In the genomic region with DNA sequence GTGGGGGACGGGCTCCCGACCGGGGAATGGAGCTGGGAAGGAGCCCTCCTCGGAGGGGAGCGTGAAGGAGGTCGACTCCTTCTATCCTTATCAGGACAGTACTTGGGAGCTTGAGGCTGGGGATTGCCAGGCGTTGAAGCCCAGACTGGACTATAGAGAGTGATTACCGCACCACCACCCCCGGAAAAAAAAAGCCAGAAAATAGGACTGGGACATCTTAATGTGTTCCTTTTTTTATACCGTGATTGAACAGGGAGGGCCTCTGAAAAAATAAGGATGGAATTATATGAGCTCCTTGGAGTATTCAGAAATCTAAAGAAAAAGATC, we compare ENCODE assay signal across 7 mouse cellular contexts. TPM values are rescaled to one million over a fixed set of nuclear protein-coding genes. Genes with fewer than 3 reads are reported as not detected.
A peak's percentile ranks its signal among the peaks of the same experiment; 100 is the strongest.
DNase-seq lines count a peak whose midpoint lies in the region; ATAC-seq and TF ChIP-seq lines count a peak whose summit lies in the region.

No protein-coding gene starts in this region.

- TF ChIP-seq POLR2A in embryonic fibroblast, embryonic 13.5 days (IDR thresholded peaks at IDR 0.05; ENCODE audit: low read depth, low read length): 0 out of 2 replicates have a peak, but pooled peaks have one; percentile 19

- no peak for DNase-seq in lung, postnatal 25 days (ENCODE audit: low spot score)
- no peak for DNase-seq in urinary bladder, adult 2 months (ENCODE audit: low spot score)
- no peak for DNase-seq in thymus, postnatal 14 days

- peak overlapping the region; percentile 99 for H3K9ac ChIP-seq in lung, embryonic 16.5 days (ENCODE audit: low read length)
- peak overlapping the region; percentile 99 for H3K9ac ChIP-seq in limb, embryonic 13.5 days
- peak overlapping the region; percentile 99 for H3K9ac ChIP-seq in stomach, embryonic 14.5 days (replicated peaks; ENCODE audit: low read depth, low read length)

- peak overlapping the region; percentile 98 for H3K27ac ChIP-seq in lung, embryonic 16.5 days (ENCODE audit: low read length)
- peak overlapping the region; percentile 99 for H3K27ac ChIP-seq in embryonic fibroblast, embryonic 13.5 days (ENCODE audit: insufficient read depth, low read length)
- peak overlapping the region; percentile 100 for H3K27ac ChIP-seq in limb, embryonic 13.5 days
- peak overlapping the region; percentile 100 for H3K27ac ChIP-seq in stomach, embryonic 14.5 days (ENCODE audit: low read length)

- peaks cover 25% of the 10 kb centered on the region for H3K36me3 ChIP-seq in lung, embryonic 16.5 days (ENCODE audit: control insufficient read depth, insufficient read depth, low read length)
- peaks cover 51% of the 10 kb centered on the region for H3K36me3 ChIP-seq in limb, embryonic 13.5 days
- H3K36me3 ChIP-seq in stomach, embryonic 14.5 days (ENCODE audit: control insufficient read depth, insufficient read depth, low read length): peaks cover 46% of the 10 kb centered on the region

- peak overlapping the region; percentile 98 for H3K4me3 ChIP-seq in lung, embryonic 16.5 days (ENCODE audit: low read length)
- H3K4me3 ChIP-seq in embryonic fibroblast, embryonic 13.5 days (ENCODE audit: insufficient read depth, low read length): peak overlapping the region; percentile 97
- peak overlapping the region; percentile 92 for H3K4me3 ChIP-seq in limb, embryonic 13.5 days
- peak overlapping the region; percentile 98 for H3K4me3 ChIP-seq in stomach, embryonic 14.5 days (ENCODE audit: low read depth, low read length)

- peak overlapping the region; percentile 39; the same call in 1 of the 2 replicates for H3K4me2 ChIP-seq in lung, embryonic 16.5 days (ENCODE audit: low read depth, low read length)
- peak overlapping the region; percentile 73 for H3K4me2 ChIP-seq in limb, embryonic 13.5 days (replicated peaks)
- peak overlapping the region; percentile 56 for H3K4me2 ChIP-seq in stomach, embryonic 14.5 days (replicated peaks; ENCODE audit: low read depth, low read length)

- under 1% methylated on average over 10 of the region's 10 CpGs for WGBS in lung, embryonic 16.5 days
- under 1% methylated on average over 10 of the region's 10 CpGs for WGBS in limb, embryonic 13.5 days
- WGBS in stomach, embryonic 14.5 days: under 1% methylated on average over 10 of the region's 10 CpGs

- no peaks in the 10 kb centered on the region for H3K27me3 ChIP-seq in lung, embryonic 16.5 days (ENCODE audit: control insufficient read depth, insufficient read depth, low read depth, low read length)
- no peaks in the 10 kb centered on the region for H3K27me3 ChIP-seq in limb, embryonic 13.5 days
- no peaks in the 10 kb centered on the region for H3K27me3 ChIP-seq in stomach, embryonic 14.5 days (ENCODE audit: control insufficient read depth, insufficient read depth, low read length)

- no peak for TF ChIP-seq CTCF in embryonic fibroblast, embryonic 13.5 days (IDR thresholded peaks at IDR 0.05; ENCODE audit: borderline replicate concordance, insufficient read depth, low read length)

- ATAC-seq in lung, embryonic 16.5 days (ENCODE audit: low read depth): no peak
- no peak for ATAC-seq in limb, embryonic 13.5 days (ENCODE audit: low FRiP score, low read depth)
- ATAC-seq in stomach, embryonic 14.5 days (ENCODE audit: insufficient number of reproducible peaks, insufficient read depth, low FRiP score, low read depth): no peak

- peaks cover 17% of the 10 kb centered on the region for H3K4me1 ChIP-seq in lung, embryonic 16.5 days (replicated peaks; ENCODE audit: control insufficient read depth, insufficient read depth, low read length)
- H3K4me1 ChIP-seq in embryonic fibroblast, embryonic 13.5 days (ENCODE audit: control insufficient read depth, insufficient read depth, low read length): peaks cover 3% of the 10 kb centered on the region; the same call in 1 of the 2 replicates
- H3K4me1 ChIP-seq in limb, embryonic 13.5 days: peaks cover 30% of the 10 kb centered on the region
- peaks cover 24% of the 10 kb centered on the region for H3K4me1 ChIP-seq in stomach, embryonic 14.5 days (ENCODE audit: control insufficient read depth, insufficient read depth, low read length)

- H3K9me3 ChIP-seq in lung, embryonic 16.5 days (ENCODE audit: control insufficient read depth, low read length): no peaks in the 10 kb centered on the region
- no peaks in the 10 kb centered on the region for H3K9me3 ChIP-seq in limb, embryonic 13.5 days
- H3K9me3 ChIP-seq in stomach, embryonic 14.5 days (ENCODE audit: control insufficient read depth, low read depth, low read length): no peaks in the 10 kb centered on the region

RNA-seq across cellular contexts. Expression of gene Cbx3, which starts 1.0 kb away (rescaled TPM):
- 443 and 509 TPM in 2 replicates for polyA plus RNA-seq in lung, embryonic 16.5 days (2015; fragmentation: Nextera tagmentation; extraction: Ambion mirVana)
- 162 and 261 TPM in 2 replicates for polyA plus RNA-seq in embryonic fibroblast, embryonic 13.5 days (2011; ENCODE audit: insufficient read length, low read depth, missing spikeins)
- 532 and 550 TPM in 2 replicates for polyA plus RNA-seq in limb, embryonic 13.5 days (2015; fragmentation: Nextera tagmentation; extraction: Ambion mirVana)
- 500 and 504 TPM in 2 replicates for polyA plus RNA-seq in stomach, embryonic 14.5 days (2014; fragmentation: Nextera tagmentation; extraction: Ambion mirVana)
- 67.3 and 76.3 TPM in 2 replicates for polyA plus RNA-seq in urinary bladder, adult 2 months (2012; rRNA removed)

RNA-seq across cellular contexts. Expression of gene Hnrnpa2b1, which starts 1.4 kb away (rescaled TPM):
- 1,726 and 1,925 TPM in 2 replicates for polyA plus RNA-seq in lung, embryonic 16.5 days (2015; fragmentation: Nextera tagmentation; extraction: Ambion mirVana)
- 838 and 1,144 TPM in 2 replicates for polyA plus RNA-seq in embryonic fibroblast, embryonic 13.5 days (2011; ENCODE audit: insufficient read length, low read depth, missing spikeins)
- polyA plus RNA-seq in limb, embryonic 13.5 days (2015; fragmentation: Nextera tagmentation; extraction: Ambion mirVana): 2,108 and 2,149 TPM in 2 replicates
- 1,176 and 1,224 TPM in 2 replicates for polyA plus RNA-seq in stomach, embryonic 14.5 days (2014; fragmentation: Nextera tagmentation; extraction: Ambion mirVana)
- 639 and 754 TPM in 2 replicates for polyA plus RNA-seq in urinary bladder, adult 2 months (2012; rRNA removed)

RNA-seq across cellular contexts. Expression of gene Nfe2l3, which starts 38.7 kb away (rescaled TPM):
- 1.7 TPM in 2 replicates for polyA plus RNA-seq in lung, embryonic 16.5 days (2015; fragmentation: Nextera tagmentation; extraction: Ambion mirVana)
- polyA plus RNA-seq in embryonic fibroblast, embryonic 13.5 days (2011; ENCODE audit: insufficient read length, low read depth, missing spikeins): 0.19 and 0.45 TPM in 2 replicates
- 1.6 and 1.9 TPM in 2 replicates for polyA plus RNA-seq in limb, embryonic 13.5 days (2015; fragmentation: Nextera tagmentation; extraction: Ambion mirVana)
- 7.5 and 9.3 TPM in 2 replicates for polyA plus RNA-seq in stomach, embryonic 14.5 days (2014; fragmentation: Nextera tagmentation; extraction: Ambion mirVana)
- polyA plus RNA-seq in urinary bladder, adult 2 months (2012; rRNA removed): 38.2 and 49.5 TPM in 2 replicates

RNA-seq across cellular contexts. Expression of gene Snx10, which starts 52.6 kb away (rescaled TPM):
- polyA plus RNA-seq in lung, embryonic 16.5 days (2015; fragmentation: Nextera tagmentation; extraction: Ambion mirVana): 14.1 and 14.4 TPM in 2 replicates
- 25.0 and 27.5 TPM in 2 replicates for polyA plus RNA-seq in embryonic fibroblast, embryonic 13.5 days (2011; ENCODE audit: insufficient read length, low read depth, missing spikeins)
- 13.3 and 15.4 TPM in 2 replicates for polyA plus RNA-seq in limb, embryonic 13.5 days (2015; fragmentation: Nextera tagmentation; extraction: Ambion mirVana)
- polyA plus RNA-seq in stomach, embryonic 14.5 days (2014; fragmentation: Nextera tagmentation; extraction: Ambion mirVana): 17.6 and 20.0 TPM in 2 replicates
- 12.3 and 14.5 TPM in 2 replicates for polyA plus RNA-seq in urinary bladder, adult 2 months (2012; rRNA removed)
